11 mouse cellular contexts compared by ENCODE assay signal in genomic region chr7:90042364-90042763, GRCm38 (mm10).
DNase-seq lines count a peak whose midpoint lies in the region; ATAC-seq and TF ChIP-seq lines count a peak whose summit lies in the region.
"Had no signal": no experiment of that assay in that cellular context is flagged by ENCODE, and none has a peak within 500 bp of the region (broad histone marks: within the 10 kb centered on the region; RNA-seq: fewer than 3 reads in every experiment).

No protein-coding gene starts in this region.

- H3K36me3 ChIP-seq in forebrain, embryonic 10.5 days (replicated peaks): no peaks in the 10 kb centered on the region
- no peaks in the 10 kb centered on the region for H3K36me3 ChIP-seq in forebrain, embryonic 16.5 days (ENCODE audit: control insufficient read depth, insufficient read depth)
- no peaks in the 10 kb centered on the region for H3K36me3 ChIP-seq in liver, embryonic 13.5 days
- H3K36me3 ChIP-seq in midbrain, embryonic 16.5 days (ENCODE audit: control insufficient read depth, insufficient read depth, low read length): no peaks in the 10 kb centered on the region

- intact Hi-C loops in left cerebral cortex, adult 2 months (cut with DNase I): no loop called here

- H3K27ac ChIP-seq in forebrain, embryonic 10.5 days: 0 out of 2 replicates have a peak overlapping the region, but pooled peaks have one; percentile 9
- no peak overlapping the region for H3K27ac ChIP-seq in forebrain, embryonic 16.5 days (ENCODE audit: low read length)
- H3K27ac ChIP-seq in liver, embryonic 13.5 days: peak overlapping the region; percentile 91
- no peak overlapping the region for H3K27ac ChIP-seq in left cerebral cortex, adult 2 months
- no peak overlapping the region for H3K27ac ChIP-seq in midbrain, embryonic 16.5 days (ENCODE audit: low read length)

- H3K4me3 ChIP-seq in forebrain, embryonic 10.5 days: no peak overlapping the region
- H3K4me3 ChIP-seq in forebrain, embryonic 16.5 days (replicated peaks; ENCODE audit: low read length): no peak overlapping the region
- no peak overlapping the region for H3K4me3 ChIP-seq in liver, embryonic 13.5 days (replicated peaks)
- no peak overlapping the region for H3K4me3 ChIP-seq in left cerebral cortex, adult 2 months
- H3K4me3 ChIP-seq in midbrain, embryonic 16.5 days (ENCODE audit: low read depth, low read length): no peak overlapping the region

- no peak for DNase-seq in forebrain, embryonic 10.5 days (ENCODE audit: extremely low spot score, low spot score)
- peak; percentile 59 for DNase-seq in 3134 (ENCODE audit: extremely low read depth, insufficient read length, low spot score)
- DNase-seq in liver, embryonic 13.5 days: peak; percentile 62
- no peak for DNase-seq in left cerebral cortex, adult 2 months (ENCODE audit: extremely low spot score in 1 of 2, low spot score in 2 of 2)
- DNase-seq in frontal cortex, postnatal 10 days (ENCODE audit: low spot score in 2 of 2): no peak
- DNase-seq: adrenal gland, postnatal 25 days; heart, postnatal 4 days had no signal

- H3K9me3 ChIP-seq in forebrain, embryonic 10.5 days: no peaks in the 10 kb centered on the region
- no peaks in the 10 kb centered on the region for H3K9me3 ChIP-seq in forebrain, embryonic 16.5 days (ENCODE audit: control insufficient read depth, low read length)
- H3K9me3 ChIP-seq in liver, embryonic 13.5 days (replicated peaks): no peaks in the 10 kb centered on the region
- H3K9me3 ChIP-seq in midbrain, embryonic 16.5 days (replicated peaks; ENCODE audit: control insufficient read depth, low read length, poor library complexity, severe bottlenecking): no peaks in the 10 kb centered on the region

- no peak for ATAC-seq in forebrain, embryonic 16.5 days
- ATAC-seq in common myeloid progenitor, adult 5-6 weeks (replicated peaks; ENCODE audit: low read depth, poor library complexity, severe bottlenecking): peak; percentile 76
- ATAC-seq in liver, embryonic 13.5 days (ENCODE audit: low read depth): peak; percentile 88
- no peak for ATAC-seq in midbrain, embryonic 16.5 days
- ATAC-seq: forebrain, embryonic 14.5 days had no signal

- H3K4me2 ChIP-seq in forebrain, embryonic 16.5 days (ENCODE audit: low read length): no peak overlapping the region
- H3K4me2 ChIP-seq in liver, embryonic 13.5 days: peak overlapping the region; percentile 35
- H3K4me2 ChIP-seq in midbrain, embryonic 16.5 days (ENCODE audit: low read length): no peak overlapping the region

- TF ChIP-seq CTCF in left cerebral cortex, adult 2 months (IDR thresholded peaks at IDR 0.05): no peak

- no peaks in the 10 kb centered on the region for H3K27me3 ChIP-seq in forebrain, embryonic 10.5 days (ENCODE audit: poor library complexity, severe bottlenecking)
- H3K27me3 ChIP-seq in forebrain, embryonic 16.5 days (replicated peaks; ENCODE audit: control insufficient read depth, insufficient read depth, low read length): no peaks in the 10 kb centered on the region
- H3K27me3 ChIP-seq in liver, embryonic 13.5 days: no peaks in the 10 kb centered on the region
- H3K27me3 ChIP-seq in midbrain, embryonic 16.5 days (ENCODE audit: control insufficient read depth, insufficient read depth, low read depth, low read length): no peaks in the 10 kb centered on the region

- peaks cover 19% of the 10 kb centered on the region for H3K4me1 ChIP-seq in forebrain, embryonic 10.5 days
- no peaks in the 10 kb centered on the region for H3K4me1 ChIP-seq in forebrain, embryonic 16.5 days (replicated peaks; ENCODE audit: control insufficient read depth, insufficient read depth, low read length)
- peaks cover 84% of the 10 kb centered on the region for H3K4me1 ChIP-seq in liver, embryonic 13.5 days (replicated peaks)
- H3K4me1 ChIP-seq in midbrain, embryonic 16.5 days (ENCODE audit: control insufficient read depth, insufficient read depth, low read length): peaks cover 5% of the 10 kb centered on the region; the same call in 1 of the 2 replicates

- H3K9ac ChIP-seq in forebrain, embryonic 16.5 days (replicated peaks; ENCODE audit: low read depth, low read length): no peak overlapping the region
- H3K9ac ChIP-seq in liver, embryonic 13.5 days: peak overlapping the region; percentile 61
- no peak overlapping the region for H3K9ac ChIP-seq in midbrain, embryonic 16.5 days (ENCODE audit: low read depth, low read length)

- 82% methylated on average over 7 of the region's 7 CpGs for WGBS in forebrain, embryonic 10.5 days
- WGBS in forebrain, embryonic 16.5 days: 78% methylated on average over 7 of the region's 7 CpGs
- 24% methylated on average over 7 of the region's 7 CpGs for WGBS in liver, embryonic 13.5 days (ENCODE audit: insufficient replicate concordance)
- 85% methylated on average over 7 of the region's 7 CpGs for WGBS in midbrain, embryonic 16.5 days

Comparison
In these comparisons a context has a peak if more than half of its experiments do, and no peak if none do; other contexts are left out.
1. H3K27ac ChIP-seq: peak in forebrain, embryonic 10.5 days (single experiment) and liver, embryonic 13.5 days (single experiment); none in forebrain, embryonic 16.5 days (single experiment), left cerebral cortex, adult 2 months (single experiment) and midbrain, embryonic 16.5 days (single experiment).
2. DNase-seq: peak in 3134 (single experiment) and liver, embryonic 13.5 days (single experiment); none in forebrain, embryonic 10.5 days (single experiment), left cerebral cortex, adult 2 months (0 of 2) and frontal cortex, postnatal 10 days (0 of 2).
3. ATAC-seq: peak in common myeloid progenitor, adult 5-6 weeks (single experiment) and liver, embryonic 13.5 days (single experiment); none in forebrain, embryonic 16.5 days (single experiment) and midbrain, embryonic 16.5 days (single experiment).